Mouse (Mus musculus): Measurements from ENCODE around the gene C530008M17Rik. TPM values are rescaled to one million over a fixed set of nuclear protein-coding genes. Genes with fewer than 3 reads are reported as not detected.
A peak's percentile ranks its signal among the peaks of the same experiment; 100 is the strongest.

C530008M17Rik gene
- total RNA-seq, 2 experiments from 2014 or later, result 89.9 to 92.4 TPM

- Histone ChIP-seq H3K27ac (no peak overlapping the region), H3K4me3 (no peak overlapping the region)
- no peak for DNase-seq (ENCODE audit: low spot score in 2 of 2)
- no peak for TF ChIP-seq CTCF (conservative IDR thresholded peaks at IDR 0.05)
Measured at GRCm38 (mm10) chr5:76726518-76727103, 70.3 kb downstream of the C530008M17Rik start.

DNA sequence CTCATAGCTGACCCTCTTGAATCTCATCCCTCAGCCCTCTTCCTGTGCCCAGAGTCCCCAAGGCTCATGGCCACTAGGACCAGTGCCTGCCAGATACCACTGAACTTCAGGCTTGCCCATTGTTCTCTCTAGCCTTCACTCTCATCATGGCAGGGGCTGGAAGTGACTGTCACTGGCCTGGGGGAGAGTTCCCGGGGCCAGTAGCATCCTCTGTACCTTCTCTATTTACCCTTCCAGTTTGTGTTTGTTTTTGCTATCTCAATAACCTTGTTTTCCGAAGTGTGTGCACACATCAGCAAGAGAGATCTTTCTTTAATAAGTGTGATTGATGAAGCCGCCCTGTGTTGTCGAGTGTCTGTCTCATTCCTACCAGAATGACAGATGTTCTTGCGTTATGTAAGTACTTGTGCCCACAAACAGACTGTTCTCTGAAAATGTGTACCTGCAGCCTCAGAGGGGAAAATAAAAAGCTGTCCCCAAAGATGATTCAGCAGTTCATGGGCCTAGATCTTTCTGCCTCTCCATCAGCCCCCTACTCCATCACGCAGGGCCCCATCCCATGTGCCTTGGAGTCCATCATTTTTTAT lies 76.8 kb downstream of the C530008M17Rik start:
- TF ChIP-seq CTCF (conservative IDR thresholded peaks at IDR 0.05), result no peak
- peak in 1 of 2 experiments; percentile 32 for DNase-seq (ENCODE audit: low spot score in 2 of 2)
- H3K27ac ChIP-seq, result peak overlapping the region; percentile 72; the same call in 1 of the 2 replicates

GRCm38 (mm10) chr5:76741463-76741862 lies 85.2 kb downstream of the C530008M17Rik start:
- DNase-seq (ENCODE audit: low spot score in 2 of 2), result no peak
- Histone ChIP-seq H3K4me3 (no peak overlapping the region), H3K27ac (no peak overlapping the region)
- TF ChIP-seq CTCF (conservative IDR thresholded peaks at IDR 0.05), result no peak

More for the DNA sequence above, 76.8 kb downstream of the C530008M17Rik start:
- no peak overlapping the region for H3K4me3 ChIP-seq

DNA sequence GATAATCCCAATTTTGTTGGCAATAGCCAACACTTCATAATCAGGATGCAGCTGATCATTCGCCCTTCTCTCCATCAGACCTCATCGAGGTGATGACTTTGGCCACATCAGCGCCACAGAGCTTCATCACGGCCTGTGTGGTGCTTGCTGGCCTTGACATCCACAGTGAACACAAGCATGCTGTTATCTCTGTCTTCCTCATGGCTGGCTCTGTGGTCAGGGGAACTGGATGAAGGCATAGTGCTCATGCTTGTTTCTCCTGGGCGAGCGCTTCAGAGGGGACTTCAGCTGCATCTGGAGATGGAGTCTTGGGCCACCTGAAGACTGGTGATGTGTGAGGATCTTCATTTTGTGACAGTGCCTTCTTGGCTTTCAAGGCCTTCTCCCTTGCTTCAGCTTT lies 85.8 kb downstream of the C530008M17Rik start:
- DNase-seq (ENCODE audit: low spot score in 2 of 2), result no peak
- TF ChIP-seq CTCF (conservative IDR thresholded peaks at IDR 0.05), result no peak
- Histone ChIP-seq H3K4me3 (no peak overlapping the region), H3K27ac (no peak overlapping the region)

GRCm38 (mm10) chr5:76744737-76745209 lies 88.5 kb downstream of the C530008M17Rik start:
- Histone ChIP-seq H3K4me3 (no peak overlapping the region), H3K27ac (no peak overlapping the region)
- no peak for TF ChIP-seq CTCF (conservative IDR thresholded peaks at IDR 0.05)
- DNase-seq (ENCODE audit: low spot score in 2 of 2), result no peak

GRCm38 (mm10) chr5:76747851-76748250 lies 91.5 kb downstream of the C530008M17Rik start:
- TF ChIP-seq CTCF (conservative IDR thresholded peaks at IDR 0.05), result no peak
- Histone ChIP-seq H3K27ac (no peak overlapping the region), H3K4me3 (no peak overlapping the region)
- no peak for DNase-seq (ENCODE audit: low spot score in 2 of 2)

DNA sequence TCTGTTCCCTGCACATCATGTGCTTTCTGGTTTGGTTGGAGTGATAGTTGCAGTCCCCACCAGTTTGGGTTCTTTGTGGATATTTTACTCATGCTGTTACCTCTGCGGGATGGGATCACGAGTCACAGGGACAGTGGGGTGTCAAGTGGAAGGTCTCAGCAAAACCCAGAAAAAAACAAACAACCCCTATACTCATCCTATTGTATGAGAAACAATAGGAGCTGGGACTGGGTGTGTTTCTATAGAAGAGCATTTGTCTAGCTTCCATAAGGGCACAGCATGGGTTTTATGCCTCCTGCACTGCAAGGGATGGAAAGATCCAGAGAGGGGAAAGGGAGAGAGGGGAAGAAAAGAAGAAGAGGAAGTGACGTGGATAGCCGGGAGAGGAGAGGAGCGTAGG lies 96.0 kb downstream of the C530008M17Rik start:
- TF ChIP-seq CTCF (conservative IDR thresholded peaks at IDR 0.05), result no peak
- Histone ChIP-seq H3K4me3 (no peak overlapping the region), H3K27ac (0 out of 2 replicates have a peak overlapping the region, but pooled peaks have one; percentile 3)
- no peak for DNase-seq (ENCODE audit: low spot score in 2 of 2)

DNA sequence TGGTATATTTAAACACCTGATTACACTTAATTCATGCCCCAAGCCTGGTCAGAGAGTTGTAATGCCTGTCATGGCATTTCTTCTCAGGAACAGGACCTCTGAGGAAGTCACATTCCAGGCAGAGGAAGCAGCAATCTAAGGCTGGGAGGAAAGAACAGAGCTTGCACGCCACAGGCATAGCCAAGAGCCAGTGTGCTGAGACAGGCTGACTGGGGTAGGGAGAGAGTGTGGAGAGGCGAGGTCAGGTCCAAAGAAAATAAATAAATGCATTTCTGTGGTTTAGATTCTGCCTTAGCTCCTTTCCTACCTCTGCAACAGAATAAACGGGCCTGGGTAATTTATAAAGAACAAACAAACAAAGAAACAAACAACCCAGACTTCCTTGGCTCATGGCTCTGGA lies 104.0 kb downstream of the C530008M17Rik start:
- no peak for TF ChIP-seq CTCF (conservative IDR thresholded peaks at IDR 0.05)
- Histone ChIP-seq H3K4me3 (no peak overlapping the region), H3K27ac (no peak overlapping the region)
- no peak for DNase-seq (ENCODE audit: low spot score in 2 of 2)

GRCm38 (mm10) chr5:76762030-76762698 lies 105.9 kb downstream of the C530008M17Rik start:
- no peak for TF ChIP-seq CTCF (conservative IDR thresholded peaks at IDR 0.05)
- no peak overlapping the region for H3K27ac ChIP-seq
- H3K4me3 ChIP-seq, result no peak overlapping the region
- no peak for DNase-seq (ENCODE audit: low spot score in 2 of 2)

DNA sequence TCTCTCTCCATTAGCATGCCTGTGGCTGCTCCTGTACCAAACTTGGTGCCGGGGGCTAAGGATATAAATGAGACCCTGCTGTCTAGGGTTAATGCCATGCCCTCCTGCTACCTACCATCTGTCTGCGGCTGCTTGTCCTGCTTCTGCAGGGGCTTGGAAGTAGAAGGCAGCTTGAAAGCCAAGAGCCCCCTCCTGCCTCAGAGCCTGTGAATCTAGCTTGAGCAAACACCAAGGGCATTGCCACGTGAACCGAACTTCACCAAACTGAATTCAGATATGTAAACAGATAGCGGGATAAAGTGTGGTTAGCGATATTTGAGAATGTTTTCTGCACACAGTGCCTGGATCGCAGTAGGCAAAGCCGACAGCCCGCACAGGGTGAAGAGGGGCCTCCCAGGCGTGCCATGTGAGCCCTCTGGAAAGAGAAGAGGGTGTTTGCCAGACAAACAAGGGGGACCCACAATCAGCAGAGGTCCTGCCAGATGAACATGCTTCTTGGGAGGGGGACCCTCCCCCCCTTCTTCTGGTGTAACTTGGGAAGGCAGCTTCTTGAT lies 106.9 kb downstream of the C530008M17Rik start:
- H3K27ac ChIP-seq, result no peak overlapping the region
- no peak for TF ChIP-seq CTCF (conservative IDR thresholded peaks at IDR 0.05)
- no peak overlapping the region; the same call in 1 of the 2 replicates for H3K4me3 ChIP-seq
- DNase-seq (ENCODE audit: low spot score in 2 of 2), result no peak

DNA sequence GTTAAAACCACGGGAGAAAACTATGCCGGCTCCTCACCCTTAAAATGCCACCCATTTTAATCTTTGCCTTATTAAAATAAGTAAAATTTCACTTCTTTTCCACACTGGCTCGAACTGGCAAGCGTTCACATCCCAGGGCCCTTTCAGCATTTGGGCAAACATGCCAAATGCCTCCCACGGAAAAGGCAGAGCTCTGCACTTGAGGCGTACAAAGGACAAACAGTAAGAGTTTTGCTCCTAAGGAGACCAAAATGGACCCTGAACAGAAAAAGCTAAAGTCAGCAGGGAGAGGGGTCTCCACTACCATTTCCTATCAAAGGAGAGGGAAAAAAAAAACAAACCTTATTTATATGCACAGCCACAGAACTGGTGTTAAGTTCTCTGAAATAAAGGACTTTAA lies 107.4 kb downstream of the C530008M17Rik start:
- no peak for DNase-seq (ENCODE audit: low spot score in 2 of 2)
- TF ChIP-seq CTCF (conservative IDR thresholded peaks at IDR 0.05), result no peak
- H3K27ac ChIP-seq, result 0 out of 2 replicates have a peak overlapping the region, but pooled peaks have one; percentile 19
- H3K4me3 ChIP-seq, result peak overlapping the region; percentile 2; the same call in 1 of the 2 replicates

GRCm38 (mm10) chr5:76769014-76769413 lies 112.7 kb downstream of the C530008M17Rik start:
- DNase-seq (ENCODE audit: low spot score in 2 of 2), result no peak
- peak; percentile 44 for TF ChIP-seq CTCF (conservative IDR thresholded peaks at IDR 0.05)

GRCm38 (mm10) chr5:76769572-76769971 lies 113.3 kb downstream of the C530008M17Rik start:
- TF ChIP-seq CTCF (conservative IDR thresholded peaks at IDR 0.05), result no peak
- no peak overlapping the region for H3K27ac ChIP-seq
- H3K4me3 ChIP-seq, result no peak overlapping the region
- no peak for DNase-seq (ENCODE audit: low spot score in 2 of 2)

More at GRCm38 (mm10) chr5:76769014-76769413, 112.7 kb downstream of the C530008M17Rik start:
- H3K27ac ChIP-seq, result no peak overlapping the region
- H3K4me3 ChIP-seq, result no peak overlapping the region
